Mouse (Mus musculus): Measurements from ENCODE around the gene Snx29. TPM values are rescaled to one million over a fixed set of nuclear protein-coding genes. Genes with fewer than 3 reads are reported as not detected.

The Snx29 gene
- polyA plus RNA-seq, 1 experiment from 2014 or later, result 11.4 TPM

- Histone ChIP-seq H3K9ac (ENCODE audit: low read length) (no peak overlapping the region), H3K4me3 (ENCODE audit: low read length) (no peak overlapping the region), H3K9me3 (ENCODE audit: control insufficient read depth, low read length) (no peaks in the 10 kb centered on the region), H3K4me1 (replicated peaks; ENCODE audit: control insufficient read depth, insufficient read depth, low read length) (no peaks in the 10 kb centered on the region), H3K4me2 (ENCODE audit: low read depth, low read length) (no peak overlapping the region), H3K36me3 (ENCODE audit: control insufficient read depth, insufficient read depth, low read length) (no peaks in the 10 kb centered on the region), H3K27me3 (ENCODE audit: control insufficient read depth, insufficient read depth, low read depth, low read length) (no peaks in the 10 kb centered on the region), H3K27ac (ENCODE audit: low read length) (no peak overlapping the region)
- WGBS, result 13% methylated on average over 2 of the region's 2 CpGs
- no peak for ATAC-seq (ENCODE audit: low read depth)
Measured at GRCm38 (mm10) chr16:11782082-11782481, 459.4 kb downstream of the Snx29 start.

GRCm38 (mm10) chr16:11783337-11783736 is 460.6 kb downstream of the Snx29 start:
- Histone ChIP-seq H3K4me2 (ENCODE audit: low read depth, low read length) (no peak overlapping the region), H3K36me3 (ENCODE audit: control insufficient read depth, insufficient read depth, low read length) (no peaks in the 10 kb centered on the region), H3K4me3 (ENCODE audit: low read length) (no peak overlapping the region), H3K27me3 (ENCODE audit: control insufficient read depth, insufficient read depth, low read depth, low read length) (no peaks in the 10 kb centered on the region), H3K9ac (ENCODE audit: low read length) (no peak overlapping the region), H3K4me1 (replicated peaks; ENCODE audit: control insufficient read depth, insufficient read depth, low read length) (no peaks in the 10 kb centered on the region), H3K9me3 (ENCODE audit: control insufficient read depth, low read length) (no peaks in the 10 kb centered on the region), H3K27ac (ENCODE audit: low read length) (no peak overlapping the region)
- no peak for ATAC-seq (ENCODE audit: low read depth)

GRCm38 (mm10) chr16:11784354-11784753 is 461.6 kb downstream of the Snx29 start:
- Histone ChIP-seq H3K27ac (ENCODE audit: low read length) (no peak overlapping the region), H3K4me1 (replicated peaks; ENCODE audit: control insufficient read depth, insufficient read depth, low read length) (no peaks in the 10 kb centered on the region), H3K4me2 (ENCODE audit: low read depth, low read length) (no peak overlapping the region), H3K36me3 (ENCODE audit: control insufficient read depth, insufficient read depth, low read length) (no peaks in the 10 kb centered on the region), H3K4me3 (ENCODE audit: low read length) (no peak overlapping the region), H3K27me3 (ENCODE audit: control insufficient read depth, insufficient read depth, low read depth, low read length) (no peaks in the 10 kb centered on the region), H3K9ac (ENCODE audit: low read length) (no peak overlapping the region), H3K9me3 (ENCODE audit: control insufficient read depth, low read length) (no peaks in the 10 kb centered on the region)
- 62% methylated on average over 4 of the region's 4 CpGs for WGBS
- ATAC-seq (ENCODE audit: low read depth), result no peak

- WGBS, result 48% methylated on average over 4 of the region's 4 CpGs
- Histone ChIP-seq H3K4me1 (replicated peaks; ENCODE audit: control insufficient read depth, insufficient read depth, low read length) (no peaks in the 10 kb centered on the region), H3K4me3 (ENCODE audit: low read length) (no peak overlapping the region), H3K27ac (ENCODE audit: low read length) (no peak overlapping the region), H3K27me3 (ENCODE audit: control insufficient read depth, insufficient read depth, low read depth, low read length) (no peaks in the 10 kb centered on the region), H3K4me2 (ENCODE audit: low read depth, low read length) (no peak overlapping the region), H3K36me3 (ENCODE audit: control insufficient read depth, insufficient read depth, low read length) (no peaks in the 10 kb centered on the region), H3K9me3 (ENCODE audit: control insufficient read depth, low read length) (no peaks in the 10 kb centered on the region), H3K9ac (ENCODE audit: low read length) (no peak overlapping the region)
- no peak for ATAC-seq (ENCODE audit: low read depth)
Measured at GRCm38 (mm10) chr16:11785806-11786205, 463.1 kb downstream of the Snx29 start.

- no peaks in the 10 kb centered on the region for H3K27me3 ChIP-seq (ENCODE audit: control insufficient read depth, insufficient read depth, low read depth, low read length)
- no peak overlapping the region for H3K4me2 ChIP-seq (ENCODE audit: low read depth, low read length)
- H3K4me3 ChIP-seq (ENCODE audit: low read length), result no peak overlapping the region
- H3K36me3 ChIP-seq (ENCODE audit: control insufficient read depth, insufficient read depth, low read length), result no peaks in the 10 kb centered on the region
- 83% methylated on average over 3 of the region's 3 CpGs for WGBS
- no peak overlapping the region for H3K27ac ChIP-seq (ENCODE audit: low read length)
- H3K9me3 ChIP-seq (ENCODE audit: control insufficient read depth, low read length), result 0 out of 2 replicates have a peak, but pooled peaks cover 3% of the 10 kb centered on the region
- no peak for ATAC-seq (ENCODE audit: low read depth)
- H3K4me1 ChIP-seq (replicated peaks; ENCODE audit: control insufficient read depth, insufficient read depth, low read length), result no peaks in the 10 kb centered on the region
- H3K9ac ChIP-seq (ENCODE audit: low read length), result no peak overlapping the region
Measured at GRCm38 (mm10) chr16:11790476-11790875, 467.8 kb downstream of the Snx29 start.

GRCm38 (mm10) chr16:11793391-11793790 is 470.7 kb downstream of the Snx29 start:
- no peak overlapping the region for H3K27ac ChIP-seq (ENCODE audit: low read length)
- no peaks in the 10 kb centered on the region for H3K27me3 ChIP-seq (ENCODE audit: control insufficient read depth, insufficient read depth, low read depth, low read length)
- no peak overlapping the region for H3K4me2 ChIP-seq (ENCODE audit: low read depth, low read length)
- no peaks in the 10 kb centered on the region for H3K36me3 ChIP-seq (ENCODE audit: control insufficient read depth, insufficient read depth, low read length)
- ATAC-seq (ENCODE audit: low read depth), result no peak
- WGBS, result 38% methylated on average over 2 of the region's 2 CpGs
- 0 out of 2 replicates have a peak, but pooled peaks cover 3% of the 10 kb centered on the region for H3K9me3 ChIP-seq (ENCODE audit: control insufficient read depth, low read length)
- H3K4me3 ChIP-seq (ENCODE audit: low read length), result no peak overlapping the region
- no peak overlapping the region for H3K9ac ChIP-seq (ENCODE audit: low read length)
- no peaks in the 10 kb centered on the region for H3K4me1 ChIP-seq (replicated peaks; ENCODE audit: control insufficient read depth, insufficient read depth, low read length)

DNA sequence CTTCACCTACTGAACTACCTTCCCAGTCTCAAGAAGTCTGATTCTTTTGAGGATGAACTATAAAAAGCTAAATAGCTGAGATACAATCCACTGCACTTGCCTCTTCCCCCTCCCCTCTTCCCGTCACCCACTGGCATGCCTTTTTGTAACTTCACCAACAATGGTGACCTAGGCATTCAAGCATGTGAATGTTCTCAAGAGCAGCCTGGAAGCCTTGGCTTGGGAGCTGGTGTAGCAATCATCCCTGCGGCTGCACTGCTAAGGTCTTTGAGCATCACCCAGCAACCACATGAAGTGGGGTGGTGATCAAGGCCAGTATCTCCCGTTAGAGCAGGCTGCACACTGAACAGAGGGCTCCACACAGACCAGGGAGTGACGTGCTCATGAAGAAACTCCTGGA is 471.9 kb downstream of the Snx29 start:
- Histone ChIP-seq H3K9me3 (ENCODE audit: control insufficient read depth, low read length) (0 out of 2 replicates have a peak, but pooled peaks cover 3% of the 10 kb centered on the region), H3K4me3 (ENCODE audit: low read length) (no peak overlapping the region), H3K4me1 (replicated peaks; ENCODE audit: control insufficient read depth, insufficient read depth, low read length) (no peaks in the 10 kb centered on the region), H3K27me3 (ENCODE audit: control insufficient read depth, insufficient read depth, low read depth, low read length) (no peaks in the 10 kb centered on the region), H3K36me3 (ENCODE audit: control insufficient read depth, insufficient read depth, low read length) (no peaks in the 10 kb centered on the region), H3K9ac (ENCODE audit: low read length) (no peak overlapping the region), H3K27ac (ENCODE audit: low read length) (no peak overlapping the region), H3K4me2 (ENCODE audit: low read depth, low read length) (no peak overlapping the region)
- no peak for ATAC-seq (ENCODE audit: low read depth)
- 79% methylated on average over 4 of the region's 4 CpGs for whole genome bisulfite sequencing

GRCm38 (mm10) chr16:11795758-11796460 is 473.2 kb downstream of the Snx29 start:
- Histone ChIP-seq H3K4me3 (ENCODE audit: low read length) (no peak overlapping the region), H3K27ac (ENCODE audit: low read length) (no peak overlapping the region), H3K4me2 (ENCODE audit: low read depth, low read length) (no peak overlapping the region), H3K9me3 (ENCODE audit: control insufficient read depth, low read length) (0 out of 2 replicates have a peak, but pooled peaks cover 3% of the 10 kb centered on the region), H3K9ac (ENCODE audit: low read length) (no peak overlapping the region), H3K4me1 (replicated peaks; ENCODE audit: control insufficient read depth, insufficient read depth, low read length) (no peaks in the 10 kb centered on the region), H3K36me3 (ENCODE audit: control insufficient read depth, insufficient read depth, low read length) (no peaks in the 10 kb centered on the region), H3K27me3 (ENCODE audit: control insufficient read depth, insufficient read depth, low read depth, low read length) (no peaks in the 10 kb centered on the region)
- ATAC-seq (ENCODE audit: low read depth), result no peak
- 65% methylated on average over 7 of the region's 7 CpGs for WGBS

GRCm38 (mm10) chr16:11801960-11802539 is 479.3 kb downstream of the Snx29 start:
- no peak overlapping the region for H3K4me3 ChIP-seq (ENCODE audit: low read length)
- 85% methylated on average over 7 of the region's 7 CpGs for WGBS

More at GRCm38 (mm10) chr16:11801960-11802539, 479.3 kb downstream of the Snx29 start:
- no peak overlapping the region for H3K4me2 ChIP-seq (ENCODE audit: low read depth, low read length)
- H3K36me3 ChIP-seq (ENCODE audit: control insufficient read depth, insufficient read depth, low read length), result no peaks in the 10 kb centered on the region
- no peak for ATAC-seq (ENCODE audit: low read depth)
- H3K9ac ChIP-seq (ENCODE audit: low read length), result no peak overlapping the region
- no peaks in the 10 kb centered on the region for H3K27me3 ChIP-seq (ENCODE audit: control insufficient read depth, insufficient read depth, low read depth, low read length)
- no peak overlapping the region for H3K27ac ChIP-seq (ENCODE audit: low read length)
- H3K4me1 ChIP-seq (replicated peaks; ENCODE audit: control insufficient read depth, insufficient read depth, low read length), result no peaks in the 10 kb centered on the region
- H3K9me3 ChIP-seq (ENCODE audit: control insufficient read depth, low read length), result no peaks in the 10 kb centered on the region
